Mouse (Mus musculus): ENCODE measurements at regions not wholly inside any gene's neighbourhood (a gene's known extent, or its start where the extent isn't known, plus 50 kb on each side); places are given as distances from the start of the nearest gene placed in this dataset.
A peak's percentile ranks its signal among the peaks of the same experiment; 100 is the strongest.

DNA sequence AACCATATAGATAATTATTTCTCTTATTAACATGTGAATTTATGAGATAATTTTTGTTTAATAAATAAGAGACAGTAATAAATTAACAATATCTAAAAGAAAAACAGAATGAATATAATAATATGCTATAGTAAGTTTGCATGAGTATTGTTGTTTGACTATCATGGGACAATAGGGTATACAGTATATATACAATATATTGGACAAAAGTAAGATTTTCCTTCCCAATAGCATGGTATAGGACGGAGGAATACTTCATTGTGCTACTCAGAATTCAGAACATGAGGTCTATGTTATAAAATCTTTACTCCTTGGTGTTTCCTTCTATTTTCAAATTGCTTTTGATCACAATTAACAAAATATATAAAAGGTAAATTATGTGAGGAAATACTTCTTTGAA, 771.0 kb upstream of the Pcdh20 start:
- DNase-seq (ENCODE audit: low read depth, low spot score), result no peak

DNA sequence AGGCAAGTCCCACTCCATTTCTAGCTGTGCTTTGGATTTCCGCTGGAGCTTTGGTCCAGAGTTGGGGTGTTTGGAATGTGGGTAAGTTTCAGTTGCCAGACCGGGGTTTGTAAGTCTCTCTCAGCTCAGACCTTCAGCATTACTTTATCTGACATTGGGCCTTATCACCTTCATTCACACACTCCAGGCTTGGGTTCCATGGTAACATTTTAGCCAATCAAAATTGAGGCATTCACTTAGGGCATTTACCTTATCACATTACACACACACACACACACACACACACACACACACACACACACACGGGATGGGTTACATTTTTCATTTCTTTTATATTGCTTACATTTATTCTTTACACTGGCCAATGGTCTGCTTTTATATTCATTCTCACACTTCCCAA, 765.3 kb upstream of the Pcdh20 start:
- DNase-seq (ENCODE audit: low read depth, low spot score), result no peak

DNA sequence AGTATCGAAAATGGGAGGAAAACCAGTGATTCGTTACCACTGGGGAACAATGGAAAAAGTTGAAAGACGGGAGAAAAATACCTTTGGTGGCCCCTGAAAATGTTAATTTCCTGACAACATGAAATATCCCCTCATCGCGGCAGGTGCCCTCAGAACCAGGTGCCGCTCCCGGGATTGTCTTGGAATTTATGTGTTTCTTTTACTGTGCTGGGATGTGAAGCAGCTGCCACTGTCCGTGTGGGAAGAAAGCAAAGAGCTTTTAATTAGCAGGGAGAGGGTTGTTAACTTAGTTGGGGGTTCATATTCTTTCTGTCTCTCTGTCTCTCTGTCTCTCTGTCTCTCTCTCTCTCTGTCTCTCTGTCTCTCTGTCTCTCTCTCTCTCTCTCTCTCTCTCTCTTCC, 759.3 kb upstream of the Pcdh20 start:
- no peak for DNase-seq (ENCODE audit: low read depth, low spot score)

GRCm38 (mm10) chr14:89217390-89217789, 746.2 kb upstream of the Pcdh20 start:
- no peak for DNase-seq (ENCODE audit: low read depth, low spot score)

DNA sequence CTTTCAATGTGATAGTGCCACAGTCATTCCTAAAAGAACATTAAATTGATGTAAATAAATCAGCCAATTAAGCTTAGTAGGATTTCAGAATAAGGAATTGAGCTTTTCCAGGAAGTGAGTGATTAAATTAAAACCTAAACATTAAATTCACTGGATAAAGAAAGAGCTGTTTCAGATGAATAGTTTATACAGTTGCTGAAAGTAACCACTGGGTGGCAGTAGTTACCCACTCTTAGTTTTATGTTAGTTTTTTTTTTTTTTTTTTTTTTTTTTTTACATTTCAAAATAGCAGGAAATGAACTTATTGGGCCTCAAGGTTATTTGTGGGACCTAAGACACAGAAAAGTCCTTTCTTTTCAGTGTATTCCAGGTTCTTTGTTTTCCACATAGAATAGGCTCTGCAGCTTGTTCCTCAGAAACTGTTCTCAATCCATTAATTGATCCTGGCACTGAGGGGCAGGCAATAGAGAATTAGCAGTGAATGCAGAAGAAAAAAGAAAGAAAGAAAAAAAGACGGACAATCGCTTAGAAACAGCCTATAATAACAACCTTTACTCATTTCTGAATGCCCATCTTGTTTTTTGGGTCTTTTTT, 710.3 kb upstream of the Pcdh20 start:
- DNase-seq (ENCODE audit: low read depth, low spot score), result peak; percentile 1

- no peak for DNase-seq (ENCODE audit: low read depth, low spot score)
These were observed 671.9 kb upstream of the Pcdh20 start for GRCm38 (mm10) chr14:89142994-89143686.

- DNase-seq (ENCODE audit: low read depth, low spot score), result no peak
These were observed 628.1 kb upstream of the Pcdh20 start for GRCm38 (mm10) chr14:89099296-89099695.

DNA sequence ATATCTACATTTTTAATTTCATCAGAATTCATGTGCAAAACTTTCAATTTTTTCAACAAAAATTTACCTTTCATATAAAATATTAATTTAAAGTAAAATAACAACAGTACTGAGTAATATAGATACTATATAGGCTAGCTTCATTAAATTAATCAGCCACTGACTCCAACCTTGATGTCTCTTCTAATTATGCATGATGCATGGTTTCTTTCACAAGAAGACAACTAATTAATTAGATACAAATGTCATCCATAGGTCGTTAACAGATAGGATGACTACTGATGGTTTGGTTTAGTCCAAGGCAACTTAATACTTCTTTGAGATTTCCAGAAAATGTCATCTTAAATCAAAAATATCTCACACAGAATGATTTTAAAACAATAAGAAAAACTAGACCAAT, 618.5 kb upstream of the Pcdh20 start:
- no peak for DNase-seq (ENCODE audit: low read depth, low spot score)

GRCm38 (mm10) chr14:89076014-89076413, 604.8 kb upstream of the Pcdh20 start:
- DNase-seq (ENCODE audit: low read depth, low spot score), result no peak

DNA sequence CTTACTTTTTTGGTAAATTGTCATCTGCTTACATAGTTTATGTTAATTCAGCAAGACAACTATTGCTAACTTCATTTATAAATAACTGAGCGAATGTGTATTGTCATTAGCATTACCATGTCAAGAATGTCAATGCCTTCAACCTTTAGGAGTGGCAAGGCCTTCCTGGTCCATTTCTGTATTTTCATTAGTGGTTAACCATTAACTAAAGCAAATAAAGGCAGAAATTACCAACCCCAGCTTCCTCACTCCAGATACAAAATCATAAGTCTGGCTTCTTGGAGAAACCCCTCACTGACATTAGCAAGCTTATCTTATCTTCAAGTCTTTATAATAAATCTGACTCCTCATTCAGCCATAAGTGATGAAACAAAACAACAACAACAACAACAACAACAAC, 592.8 kb upstream of the Pcdh20 start:
- DNase-seq (ENCODE audit: low read depth, low spot score), result no peak

- DNase-seq (ENCODE audit: low read depth, low spot score), result no peak
These were observed 591.6 kb upstream of the Pcdh20 start for GRCm38 (mm10) chr14:89062583-89063436.

DNA sequence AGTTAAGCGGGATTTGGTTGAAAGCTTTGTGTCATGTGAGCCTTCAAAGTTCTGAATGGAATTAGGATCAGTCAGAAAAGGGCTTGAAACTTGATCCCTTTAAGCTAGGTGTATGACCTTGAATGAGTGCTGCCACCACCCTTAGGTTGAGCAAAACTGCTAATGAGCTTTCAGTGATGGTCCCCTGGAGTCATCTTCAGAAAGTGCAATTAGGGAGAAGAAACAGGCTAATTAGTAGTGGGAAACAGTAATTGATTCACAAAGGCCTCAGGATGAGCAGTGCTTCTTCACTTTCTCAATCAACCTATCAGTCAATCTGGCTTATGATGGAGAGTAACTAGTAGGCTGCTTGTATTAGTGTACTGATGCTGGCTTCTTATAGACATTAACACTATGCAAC, 590.1 kb upstream of the Pcdh20 start:
- DNase-seq (ENCODE audit: low read depth, low spot score), result no peak

- DNase-seq (ENCODE audit: low read depth, low spot score), result no peak
These were observed 563.2 kb upstream of the Pcdh20 start for GRCm38 (mm10) chr14:89034390-89034789.

GRCm38 (mm10) chr14:89011440-89011839, 540.2 kb upstream of the Pcdh20 start:
- DNase-seq (ENCODE audit: low read depth, low spot score), result no peak

GRCm38 (mm10) chr14:89009648-89010047, 538.5 kb upstream of the Pcdh20 start:
- DNase-seq (ENCODE audit: low read depth, low spot score), result no peak

GRCm38 (mm10) chr14:88981895-88982294, 510.7 kb upstream of the Pcdh20 start:
- peak; percentile 38 for DNase-seq (ENCODE audit: low read depth, low spot score)

GRCm38 (mm10) chr14:88976007-88976406, 504.8 kb upstream of the Pcdh20 start:
- no peak for DNase-seq (ENCODE audit: low read depth, low spot score)

- no peak for DNase-seq (ENCODE audit: low read depth, low spot score)
These were observed 463.4 kb upstream of the Pcdh20 start for GRCm38 (mm10) chr14:88934569-88934968.

All from CD4-positive, CD25-positive, alpha-beta regulatory T cell, adult 2 months (primary cell).